Mouse (Mus musculus) cerebellum, adult (tissue): ENCODE results near the gene Ninj2.
"Not testable (repeated sequence)": the region's sequence is repeated elsewhere in the genome, so short reads cannot be mapped to it uniquely, and the experiment has no call there.

Experiments used
- ATAC-seq: cut with Nextera tagmentation; 2 replicates; pipeline ENCODE4 v1.9.2; 2017; ENCODE audit warnings: mild to moderate bottlenecking, moderate library complexity, mixed read lengths; ENCODE audit not compliant: insufficient number of reproducible peaks, low FRiP score, low TSS enrichment

Gene Ninj2

GRCm38 (mm10) chr6:120093100-120093499, at the start of gene Ninj2:
Ninj2 (plus strand) TSS chr6:120093350.
- no peak for ATAC-seq

GRCm38 (mm10) chr6:120045406-120045805, 47.7 kb upstream of the Ninj2 start:
- ATAC-seq = no peak

- ATAC-seq = no peak
These were observed 45.4 kb upstream of the Ninj2 start for GRCm38 (mm10) chr6:120047705-120048292.

GRCm38 (mm10) chr6:120054412-120054811, 38.7 kb upstream of the Ninj2 start:
- no peak for ATAC-seq

GRCm38 (mm10) chr6:120055666-120056540, 37.2 kb upstream of the Ninj2 start:
- ATAC-seq = no peak

GRCm38 (mm10) chr6:120062934-120063333, 30.2 kb upstream of the Ninj2 start:
- no peak for ATAC-seq

- ATAC-seq = no peak
These were observed 28.5 kb upstream of the Ninj2 start for GRCm38 (mm10) chr6:120064627-120065026.

GRCm38 (mm10) chr6:120065552-120066177, 27.5 kb upstream of the Ninj2 start:
- ATAC-seq = no peak

- ATAC-seq = no peak
These were observed 23.6 kb upstream of the Ninj2 start for GRCm38 (mm10) chr6:120069546-120069945.

- no peak for ATAC-seq
These were observed 20.5 kb upstream of the Ninj2 start for GRCm38 (mm10) chr6:120072630-120073029.

GRCm38 (mm10) chr6:120076619-120077450, 16.3 kb upstream of the Ninj2 start:
- ATAC-seq = no peak

GRCm38 (mm10) chr6:120079547-120079946, 13.6 kb upstream of the Ninj2 start:
- no peak for ATAC-seq

GRCm38 (mm10) chr6:120081516-120081915, 11.6 kb upstream of the Ninj2 start:
- no peak for ATAC-seq

GRCm38 (mm10) chr6:120082251-120082950, 10.7 kb upstream of the Ninj2 start:
- ATAC-seq = no peak

- ATAC-seq = no peak
These were observed 10.2 kb upstream of the Ninj2 start for GRCm38 (mm10) chr6:120082951-120083411.

GRCm38 (mm10) chr6:120083442-120083841, 9.7 kb upstream of the Ninj2 start:
- ATAC-seq = no peak

GRCm38 (mm10) chr6:120084983-120085382, 8.2 kb upstream of the Ninj2 start:
- ATAC-seq = no peak

- no peak for ATAC-seq
These were observed 7.3 kb upstream of the Ninj2 start for GRCm38 (mm10) chr6:120085832-120086231.

- not testable (repeated sequence) for ATAC-seq
These were observed 6.1 kb upstream of the Ninj2 start for GRCm38 (mm10) chr6:120087041-120087440.
